Mouse (Mus musculus) adrenal gland, postnatal 4 days (tissue): ENCODE measurements around the gene Dnmt3l. TPM values are rescaled to one million over a fixed set of nuclear protein-coding genes. Genes with fewer than 3 reads are reported as not detected.
A peak's percentile ranks its signal among the peaks of the same experiment; 100 is the strongest.

Experiments
- DNase-seq, 2 experiments: peaks; one replicate each; pipeline ENCODE4 v3.0.0; 2021 to 2022; ENCODE audit warnings: low spot score in 2 of 2, mixed read lengths in 2 of 2
- total RNA-seq, 2 experiments: library from RNA; stranded (reverse); gene quantifications; 2 replicates each; pipeline ENCODE4 v1.2.3; 2021

Dnmt3l gene
- total RNA-seq, 2 experiments from 2014 or later = 2.9 to 3.2 TPM

DNA sequence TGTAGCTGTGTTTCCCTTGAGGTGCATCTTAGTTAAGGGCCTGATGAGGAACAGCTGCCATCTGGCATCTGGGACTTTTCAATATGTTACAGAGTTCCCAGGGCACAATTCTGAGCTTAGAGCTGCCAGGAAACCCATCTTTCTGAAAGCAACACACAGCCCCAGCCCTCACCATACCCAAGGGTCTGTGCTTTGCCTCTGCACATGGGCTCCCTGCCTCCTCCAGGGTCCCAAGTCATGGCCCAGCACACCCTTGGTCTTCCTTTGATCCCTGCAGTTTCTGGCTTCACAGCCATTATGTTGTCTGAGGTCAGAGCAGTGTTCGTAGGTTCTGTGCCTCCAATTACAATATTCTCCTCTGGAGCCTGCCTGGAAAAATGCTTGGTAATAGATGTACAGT is 12.7 kb upstream of the Dnmt3l start:
- DNase-seq = no peak

GRCm38 (mm10) chr10:78031987-78032386 is 9.8 kb upstream of the Dnmt3l start:
- no peak for DNase-seq

GRCm38 (mm10) chr10:78037139-78037538 is 4.6 kb upstream of the Dnmt3l start:
- DNase-seq = no peak

- no peak for DNase-seq
Observed at GRCm38 (mm10) chr10:78042096-78042495, 349 bp downstream of the Dnmt3l start.

DNA sequence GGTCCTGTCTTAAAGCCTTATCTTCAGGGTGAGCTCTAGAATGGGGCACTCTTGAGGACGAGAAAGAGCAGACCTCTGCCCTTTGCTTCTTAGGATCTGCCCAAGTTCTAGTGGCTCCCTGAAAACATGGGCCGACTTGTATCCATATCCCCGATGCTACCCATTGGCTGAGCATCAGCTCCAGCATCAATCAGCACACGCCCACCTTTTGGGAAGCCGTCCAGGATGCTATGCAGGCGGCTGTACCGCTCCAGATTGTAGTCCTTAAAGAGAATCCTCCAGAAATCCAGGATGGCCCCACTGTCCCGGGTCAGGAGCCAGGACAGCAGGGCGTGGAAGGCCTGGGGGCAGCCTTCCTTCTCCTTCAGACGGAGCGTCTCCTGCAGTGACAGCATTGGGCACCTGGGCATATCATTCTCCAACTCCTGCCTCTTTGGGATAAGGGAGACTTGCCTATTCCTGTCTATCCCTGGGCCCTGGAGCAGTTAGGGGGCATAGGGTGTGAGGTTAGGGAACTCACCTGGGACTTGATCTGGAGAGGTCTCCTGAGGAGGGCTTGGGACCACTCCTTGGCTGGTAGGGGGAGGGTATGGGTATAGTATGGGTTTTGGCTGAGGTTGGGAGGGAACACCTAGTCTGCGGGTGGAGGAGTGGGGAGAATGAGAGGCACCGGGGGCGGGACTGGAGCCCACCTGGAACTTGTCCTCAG is 1.1 kb downstream of the Dnmt3l start:
- DNase-seq = no peak

DNA sequence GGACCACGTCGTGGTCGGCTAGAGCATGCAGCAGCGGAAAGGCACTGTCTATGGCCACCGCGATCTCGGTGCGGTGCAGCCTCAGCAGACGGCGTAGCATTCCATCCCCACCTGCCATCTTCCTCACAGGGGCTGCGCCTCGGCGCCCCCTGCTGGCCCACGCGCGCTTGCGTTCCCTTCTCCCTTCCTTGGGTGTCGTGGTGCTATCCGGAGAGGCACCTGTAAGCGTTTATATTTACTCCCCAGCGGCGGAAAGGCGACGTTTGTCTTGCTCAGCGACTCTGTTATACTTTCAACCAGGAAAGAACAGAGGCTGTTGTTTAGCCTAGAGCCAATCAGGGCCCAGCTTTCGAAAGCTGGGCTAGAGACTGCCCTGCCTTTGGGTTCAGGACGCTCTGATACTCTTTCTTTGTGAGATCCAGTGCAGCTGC is 1.7 kb downstream of the Dnmt3l start, which contains the start of gene Aire:
Aire (minus strand) TSS at position 205 of the 431 bp plus-strand sequence.
- DNase-seq = no peak

DNA sequence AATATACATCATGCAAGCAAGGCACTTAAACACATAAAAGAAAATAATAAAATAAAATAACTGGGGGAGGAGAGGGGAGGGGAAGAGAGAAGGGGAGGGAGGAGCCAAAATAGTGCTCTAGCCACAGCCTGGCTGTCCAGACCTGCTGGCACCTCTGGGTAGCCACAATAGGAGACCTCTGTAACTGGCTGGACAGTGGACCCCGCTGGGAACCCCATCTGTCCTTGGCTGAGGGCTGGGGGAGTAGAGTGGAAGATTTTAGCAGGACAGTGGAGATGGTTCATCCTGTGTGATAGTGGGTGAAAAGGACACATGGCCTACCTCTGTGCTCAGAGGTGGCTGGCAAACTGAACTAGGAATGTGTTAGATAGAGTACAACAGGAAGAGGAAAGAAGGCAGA is 2.8 kb downstream of the Dnmt3l start:
- no peak for DNase-seq

DNA sequence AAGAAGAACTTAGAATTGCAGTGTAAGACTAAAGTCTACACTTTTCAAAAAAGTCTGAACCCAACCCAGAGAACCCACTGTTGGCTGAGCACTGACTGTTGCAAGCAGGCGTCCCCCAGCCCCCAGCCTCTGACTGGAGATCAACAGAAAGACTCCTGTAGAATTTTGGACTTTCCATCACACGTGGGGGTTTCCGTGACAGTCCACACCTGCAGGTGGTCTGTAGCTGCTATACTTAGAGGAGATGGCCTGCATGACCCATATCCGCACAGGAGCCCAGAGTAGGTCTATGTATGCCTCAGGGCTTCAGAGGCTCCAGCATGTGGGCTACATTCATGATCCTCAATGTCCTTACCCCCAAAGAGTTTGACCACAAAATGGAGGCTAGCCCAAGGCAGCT is 4.6 kb downstream of the Dnmt3l start:
- no peak for DNase-seq

- no peak for DNase-seq
Observed at GRCm38 (mm10) chr10:78048061-78048730, 6.4 kb downstream of the Dnmt3l start.

GRCm38 (mm10) chr10:78049519-78050035 is 7.8 kb downstream of the Dnmt3l start:
- DNase-seq = no peak

DNA sequence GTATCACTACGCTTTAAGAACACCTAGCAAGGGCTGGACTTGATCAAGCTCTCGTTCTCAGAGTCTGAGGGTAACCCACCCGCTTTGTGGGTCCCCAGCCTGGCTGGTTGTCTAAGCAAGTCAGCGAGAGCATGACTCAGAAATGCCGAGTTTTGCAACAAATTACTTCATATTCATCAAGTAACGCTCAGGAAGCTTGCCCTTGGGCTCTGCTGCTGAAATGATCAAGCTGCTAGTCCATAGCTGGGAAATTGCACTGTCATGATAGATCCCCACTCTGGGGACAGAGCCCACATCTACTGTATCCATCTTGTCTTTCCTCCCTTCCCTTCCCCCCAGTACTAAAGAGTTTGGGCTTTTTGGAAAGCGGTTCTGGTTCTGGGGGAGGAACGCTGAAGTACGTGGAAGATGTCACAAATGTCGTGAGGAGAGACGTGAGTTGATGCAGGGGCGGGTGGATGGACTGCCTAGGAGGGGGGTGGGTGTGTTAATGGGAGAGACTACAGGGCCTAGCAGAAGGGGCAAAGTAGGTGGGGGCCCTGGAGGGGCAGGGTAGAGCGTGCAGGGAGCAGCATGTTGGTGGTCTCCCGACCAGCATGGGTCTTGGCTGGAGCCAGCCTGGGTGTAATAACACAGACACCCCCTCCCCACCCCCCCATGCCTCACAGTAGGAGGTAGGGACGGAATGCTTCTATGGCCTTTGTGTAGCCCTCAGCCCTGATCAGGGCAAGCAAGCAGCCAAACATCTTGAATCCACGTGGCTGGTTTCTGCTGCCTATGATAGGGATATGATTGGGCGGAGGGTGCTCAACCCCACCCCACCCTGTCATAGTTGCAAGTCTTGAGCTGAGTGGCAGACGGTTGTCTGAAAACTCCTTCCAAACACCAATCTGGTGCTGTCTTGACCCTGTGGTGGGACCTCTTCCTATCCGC is 13.2 kb downstream of the Dnmt3l start:
- DNase-seq = no peak

DNA sequence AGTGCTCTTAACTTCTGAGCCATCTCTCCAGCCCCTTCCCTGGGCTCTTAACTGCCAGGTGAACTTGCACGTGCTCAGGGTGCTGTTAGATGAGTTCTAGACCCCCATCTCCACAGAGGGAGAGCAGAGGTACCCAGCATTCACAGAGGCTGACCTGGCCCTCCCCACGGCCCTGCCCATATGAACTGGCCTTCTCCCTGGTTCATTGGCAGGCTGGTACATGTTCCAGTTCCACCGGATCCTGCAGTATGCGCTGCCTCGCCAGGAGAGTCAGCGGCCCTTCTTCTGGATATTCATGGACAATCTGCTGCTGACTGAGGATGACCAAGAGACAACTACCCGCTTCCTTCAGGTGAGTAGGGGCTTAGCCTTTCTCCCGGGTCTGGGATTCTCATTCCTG is 15.3 kb downstream of the Dnmt3l start:
- DNase-seq = no peak

GRCm38 (mm10) chr10:78063122-78063521 is 21.4 kb downstream of the Dnmt3l start:
- DNase-seq = no peak

GRCm38 (mm10) chr10:78067226-78067625 is 25.5 kb downstream of the Dnmt3l start:
- DNase-seq = no peak

DNA sequence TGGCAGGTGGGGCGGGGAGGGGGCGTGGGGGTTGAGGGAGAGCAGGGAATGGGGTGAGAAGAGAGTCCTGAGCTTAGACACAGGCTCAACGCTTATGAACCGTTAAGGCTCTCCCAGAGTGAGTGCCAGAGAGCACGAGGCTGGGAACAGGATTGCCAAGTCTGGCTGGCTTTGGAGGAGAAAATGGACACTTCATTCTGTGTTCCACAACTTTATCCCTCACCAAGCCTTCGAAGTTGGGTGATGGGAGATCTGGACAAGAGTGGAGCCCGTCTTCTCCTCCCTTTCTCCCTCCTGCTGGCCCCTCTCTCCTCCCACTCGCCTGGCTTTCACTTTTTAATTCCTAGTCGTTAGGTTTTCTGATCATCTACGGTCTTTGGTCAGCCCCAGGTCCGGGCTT is 26.8 kb downstream of the Dnmt3l start:
- DNase-seq = no peak

DNA sequence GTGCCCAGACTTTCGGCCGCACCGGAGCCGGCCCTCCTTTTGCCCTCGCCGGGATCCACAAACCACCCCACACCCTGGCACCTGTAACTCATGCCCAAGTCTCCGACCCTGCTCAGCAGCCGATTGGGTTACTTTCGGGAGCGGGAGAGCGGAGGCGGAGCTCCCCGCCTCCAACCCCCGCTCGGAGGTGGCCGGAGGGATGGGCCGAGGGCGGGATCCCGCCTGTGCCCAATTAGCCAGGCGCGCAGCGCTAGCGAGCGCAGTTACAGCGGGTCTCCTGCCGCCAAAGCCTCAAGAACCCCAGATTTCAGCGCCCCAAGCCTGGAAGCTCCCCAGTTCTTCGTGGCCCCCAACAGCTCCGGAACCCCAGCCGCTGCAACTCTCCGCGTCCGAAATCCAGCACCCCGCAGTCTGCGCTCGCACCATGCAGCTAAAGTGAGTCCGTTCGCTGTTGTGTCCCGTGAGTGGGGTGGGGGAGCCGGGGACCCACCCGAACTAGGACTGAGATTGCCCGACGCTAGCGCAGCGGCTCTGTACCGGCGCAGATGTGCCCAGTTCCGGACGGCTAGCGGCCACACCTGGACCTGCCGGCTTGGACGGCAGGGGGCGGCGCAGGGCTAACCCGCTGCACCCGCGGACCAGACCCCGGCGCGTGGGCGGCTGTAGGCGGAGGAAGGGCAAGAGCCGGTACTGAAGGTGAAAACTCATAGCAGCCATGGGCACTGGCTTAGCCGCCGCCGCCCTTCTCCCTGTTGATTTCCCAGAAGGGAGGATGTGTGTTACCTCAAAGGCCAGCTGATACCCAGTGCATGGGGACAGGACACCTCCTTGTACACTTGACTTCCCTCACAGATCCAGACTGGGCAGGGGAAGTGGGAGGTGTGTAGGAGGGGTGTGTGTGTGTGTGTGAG is 27.6 kb downstream of the Dnmt3l start, which contains the start of gene Icosl:
Icosl (plus strand) TSS at position 202 of the 911 bp plus-strand sequence.
- peak; percentile 51 to 60 for DNase-seq

- no peak for DNase-seq
Observed at GRCm38 (mm10) chr10:78074151-78074550, 32.4 kb downstream of the Dnmt3l start.

DNA sequence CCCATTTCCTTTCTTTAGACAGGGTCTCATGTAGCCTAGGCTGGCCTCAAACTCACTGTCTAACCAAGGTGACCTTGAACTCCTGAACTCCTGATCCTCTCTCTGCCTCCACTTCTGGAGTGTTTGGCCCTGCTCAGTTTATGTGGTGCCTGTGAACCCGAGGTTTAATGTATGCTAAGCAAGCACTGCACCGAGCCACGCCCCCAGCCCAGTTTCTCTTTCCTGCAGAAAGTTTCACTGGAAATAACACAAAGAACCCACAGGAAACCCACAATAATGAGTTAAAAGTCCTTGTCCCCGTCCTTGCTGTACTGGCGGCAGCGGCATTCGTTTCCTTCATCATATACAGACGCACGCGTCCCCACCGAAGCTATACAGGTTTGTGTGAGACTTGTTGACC is 33.2 kb downstream of the Dnmt3l start:
- no peak for DNase-seq

DNA sequence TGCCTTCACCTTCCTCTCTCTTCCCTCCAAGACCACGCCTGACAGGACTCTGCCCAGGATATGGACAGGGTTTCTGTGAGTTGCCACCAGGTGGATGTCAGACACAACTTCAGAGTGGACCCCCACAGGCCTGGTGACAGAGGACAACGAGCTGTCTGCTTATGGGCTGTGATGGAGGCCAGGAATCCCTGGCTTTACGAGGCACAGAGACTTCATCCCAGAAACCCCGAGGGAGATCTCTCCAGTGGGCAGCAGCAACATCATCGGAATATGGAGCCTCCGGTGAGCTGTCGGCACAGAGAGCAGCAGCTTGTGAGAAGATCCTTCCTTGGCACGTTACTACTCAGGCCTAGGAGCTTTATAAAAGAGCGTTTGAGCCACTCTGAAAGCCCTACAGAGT is 36.1 kb downstream of the Dnmt3l start:
- no peak for DNase-seq

- DNase-seq = no peak
Observed at GRCm38 (mm10) chr10:78078276-78078675, 36.5 kb downstream of the Dnmt3l start.
